Mouse (Mus musculus) erythroblast, embryonic 14.5 days (primary cell): ENCODE measurements around the gene Tnfsfm13.

Experiments
- GATA1 ChIP-seq: IDR thresholded peaks from 2 replicates; pipeline ENCODE4 v1.6.1; 2012; ENCODE audit warnings: low read length, inconsistent platforms, mixed read lengths
- TAL1 ChIP-seq: IDR thresholded peaks from 3 replicates; pipeline ENCODE4 v1.6.1; 2012; ENCODE audit warnings: low read length, inconsistent platforms, mixed read lengths

DNA sequence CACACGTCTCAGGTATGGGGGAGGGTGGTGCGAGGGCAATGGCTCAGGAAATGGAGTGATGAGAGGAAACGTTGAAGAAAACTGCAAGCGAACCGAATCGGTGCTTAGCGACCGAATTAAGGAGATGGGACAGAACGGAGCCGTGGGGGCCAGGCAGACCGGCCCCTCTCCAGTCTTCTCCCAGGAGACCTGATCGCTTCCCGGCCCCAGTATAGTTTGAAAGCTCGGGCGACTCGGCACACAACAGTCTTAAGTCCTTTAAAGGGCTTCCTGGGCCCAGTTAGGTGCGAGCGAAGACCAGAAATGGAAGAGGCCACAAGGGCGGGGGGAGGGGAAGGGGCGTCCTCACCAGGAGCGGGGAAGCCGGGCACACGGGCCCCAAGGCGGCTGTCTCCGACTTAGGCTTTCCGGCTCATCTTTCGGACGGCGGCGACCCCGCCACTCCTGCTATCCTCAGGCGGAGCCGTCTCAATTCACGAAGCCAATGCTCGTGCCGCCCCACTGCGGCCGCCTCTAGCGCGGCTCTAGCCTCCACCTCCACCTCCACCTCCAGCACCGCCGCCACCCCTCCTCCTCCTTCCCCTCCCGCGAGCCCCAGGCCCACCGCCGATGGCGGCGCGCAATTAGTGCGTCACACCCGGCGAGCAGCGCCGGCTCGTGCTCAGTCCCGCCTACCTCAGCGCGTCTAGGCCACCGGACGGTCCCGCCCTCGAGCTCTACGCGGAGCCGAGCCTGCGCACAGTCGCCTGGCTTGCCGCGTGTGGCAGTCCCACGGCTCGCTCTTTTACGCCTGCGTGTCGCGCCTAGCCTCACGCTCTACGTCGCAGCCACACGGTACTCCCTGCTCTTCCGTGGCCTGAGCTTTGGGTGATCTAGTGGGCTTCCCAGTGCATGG is 14.3 kb downstream of the Tnfsfm13 start, which contains the start of gene Senp3:
- no peak for TF ChIP-seq GATA1
- no peak for TF ChIP-seq TAL1
